Mouse (Mus musculus) inflammation-experienced regulatory T-cells, adult 16 weeks (primary cell): ENCODE results near the gene Gfral. TPM values are rescaled to one million over a fixed set of nuclear protein-coding genes. Genes with fewer than 3 reads are reported as not detected.

ENCODE experiments used
- polyA plus RNA-seq: library from polyadenylated mRNA; unstranded; fragments of 100-300 nt; shearing (Covaris generic); gene quantifications from one replicate; pipeline ENCODE4 v1.2.1, GENCODE M21; 2017

Gfral gene
- not detected for polyA plus RNA-seq

DNA sequence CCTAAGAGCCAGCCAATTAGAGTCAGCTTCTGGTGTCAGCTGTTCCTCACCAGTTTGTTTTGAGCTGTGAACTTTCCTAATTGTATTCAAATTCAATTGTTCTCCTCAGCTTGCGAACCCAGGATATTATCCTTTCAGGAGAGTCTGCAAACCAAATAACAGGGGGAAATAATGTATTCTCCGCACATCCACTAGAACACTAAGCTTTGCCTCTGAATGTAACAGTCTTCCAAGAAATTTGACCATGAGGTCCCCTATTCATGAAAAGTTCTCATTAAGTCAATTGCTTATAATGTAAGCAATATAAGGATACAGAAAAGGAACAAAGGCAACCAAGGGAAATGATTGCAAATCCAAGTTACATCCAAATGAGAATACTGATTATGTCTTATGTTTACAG is at the start of gene Gfral:
Gene Gfral (minus strand): TSS at position 101 of the 400 bp plus-strand sequence.

Other genes with a start within 250 kb of the Gfral start
- 0.18 TPM for gene Hmgcll1, start 198.8 kb downstream of the Gfral start, polyA plus RNA-seq
- gene Hcrtr2, start 110.2 kb upstream of the Gfral start, polyA plus RNA-seq, result not detected